Mouse (Mus musculus): ENCODE data around the gene Plxna2. TPM values are rescaled to one million over a fixed set of nuclear protein-coding genes. Genes with fewer than 3 reads are reported as not detected.

The Plxna2 gene
- polyA plus RNA-seq, 1 experiment = 34.7 TPM

DNA sequence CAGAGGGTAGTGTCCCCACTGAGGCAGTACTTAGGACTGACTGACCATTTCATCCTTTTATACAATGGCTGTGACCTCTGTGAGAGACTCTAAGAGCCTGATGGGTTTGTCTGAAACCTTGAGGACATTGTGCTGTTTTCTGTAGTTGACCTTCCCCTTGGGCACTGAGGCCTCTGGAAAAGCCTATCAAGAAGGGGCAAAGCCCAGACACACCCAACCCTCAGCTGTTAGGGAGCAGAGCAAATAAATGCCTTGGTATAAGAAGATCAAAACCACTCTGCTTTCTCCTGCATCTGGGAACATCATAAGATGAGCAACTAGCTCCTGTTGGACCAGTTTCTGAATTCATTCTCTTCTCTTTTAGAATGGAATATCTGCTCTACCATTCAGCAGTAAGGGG lies 191.6 kb downstream of the Plxna2 start:
- TF ChIP-seq CTCF (IDR thresholded peaks at IDR 0.05; ENCODE audit: extremely low read depth, insufficient read depth, low read length) (no peak), POLR2A (IDR thresholded peaks at IDR 0.05; ENCODE audit: extremely low read depth, insufficient read depth, low read length) (no peak)
- Histone ChIP-seq H3K4me1 (ENCODE audit: control insufficient read depth, insufficient read depth, low read length) (no peaks in the 10 kb centered on the region), H3K27ac (ENCODE audit: insufficient read depth, low read length) (no peak overlapping the region), H3K4me3 (ENCODE audit: insufficient read depth, low read length) (no peak overlapping the region)

- no peak overlapping the region for H3K27ac ChIP-seq (ENCODE audit: insufficient read depth, low read length)
- TF ChIP-seq CTCF (IDR thresholded peaks at IDR 0.05; ENCODE audit: extremely low read depth, insufficient read depth, low read length) = no peak
- no peak for TF ChIP-seq POLR2A (IDR thresholded peaks at IDR 0.05; ENCODE audit: extremely low read depth, insufficient read depth, low read length)
- no peak overlapping the region for H3K4me3 ChIP-seq (ENCODE audit: insufficient read depth, low read length)
- H3K4me1 ChIP-seq (ENCODE audit: control insufficient read depth, insufficient read depth, low read length) = no peaks in the 10 kb centered on the region
Observed at GRCm38 (mm10) chr1:194814187-194814586, 196.2 kb downstream of the Plxna2 start.

DNA sequence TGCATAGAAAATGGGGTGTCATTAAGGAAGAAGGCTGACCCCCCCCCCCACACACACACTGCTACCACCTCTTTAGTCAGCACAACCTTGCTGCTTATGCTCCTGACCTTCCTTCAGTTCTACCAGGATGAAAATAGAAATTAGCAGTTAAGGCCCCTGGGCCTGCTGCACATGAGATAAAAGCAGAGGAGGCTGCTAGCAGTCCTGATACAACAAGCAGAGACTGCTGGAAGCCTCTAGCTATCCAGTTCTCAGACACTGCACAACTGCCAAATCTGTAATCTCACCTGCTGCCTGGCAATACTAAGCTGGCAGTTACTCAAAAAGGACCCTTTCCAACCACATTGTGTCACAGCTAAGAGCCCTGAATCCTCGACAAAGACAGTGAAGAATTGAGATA lies 197.5 kb downstream of the Plxna2 start:
- Histone ChIP-seq H3K4me1 (ENCODE audit: control insufficient read depth, insufficient read depth, low read length) (no peaks in the 10 kb centered on the region), H3K4me3 (ENCODE audit: insufficient read depth, low read length) (no peak overlapping the region), H3K27ac (ENCODE audit: insufficient read depth, low read length) (no peak overlapping the region)
- no peak for TF ChIP-seq POLR2A (IDR thresholded peaks at IDR 0.05; ENCODE audit: extremely low read depth, insufficient read depth, low read length)
- TF ChIP-seq CTCF (IDR thresholded peaks at IDR 0.05; ENCODE audit: extremely low read depth, insufficient read depth, low read length) = no peak

DNA sequence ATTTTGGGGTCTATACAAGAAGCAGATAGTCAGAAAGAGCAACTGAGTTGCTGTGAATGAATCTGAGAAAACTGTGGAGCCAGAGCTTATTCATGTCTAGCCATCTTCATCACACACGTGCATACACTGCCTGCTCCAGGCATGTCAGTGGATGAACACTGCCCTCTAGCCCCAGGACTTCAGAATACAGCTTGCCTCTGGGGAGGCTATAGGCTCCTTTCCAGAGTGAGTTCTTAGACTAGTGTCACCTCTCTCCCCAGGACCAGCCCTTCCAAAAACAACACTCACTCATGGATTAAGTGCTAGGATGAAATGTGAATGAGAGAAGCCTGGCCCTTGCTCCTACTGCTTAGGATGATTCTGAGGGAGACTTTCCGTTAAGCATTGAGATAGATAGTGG lies 198.9 kb downstream of the Plxna2 start:
- no peak overlapping the region for H3K27ac ChIP-seq (ENCODE audit: insufficient read depth, low read length)
- H3K4me3 ChIP-seq (ENCODE audit: insufficient read depth, low read length) = no peak overlapping the region
- TF ChIP-seq CTCF (IDR thresholded peaks at IDR 0.05; ENCODE audit: extremely low read depth, insufficient read depth, low read length) (peak; percentile 96), POLR2A (IDR thresholded peaks at IDR 0.05; ENCODE audit: extremely low read depth, insufficient read depth, low read length) (no peak)
- H3K4me1 ChIP-seq (ENCODE audit: control insufficient read depth, insufficient read depth, low read length) = no peaks in the 10 kb centered on the region

DNA sequence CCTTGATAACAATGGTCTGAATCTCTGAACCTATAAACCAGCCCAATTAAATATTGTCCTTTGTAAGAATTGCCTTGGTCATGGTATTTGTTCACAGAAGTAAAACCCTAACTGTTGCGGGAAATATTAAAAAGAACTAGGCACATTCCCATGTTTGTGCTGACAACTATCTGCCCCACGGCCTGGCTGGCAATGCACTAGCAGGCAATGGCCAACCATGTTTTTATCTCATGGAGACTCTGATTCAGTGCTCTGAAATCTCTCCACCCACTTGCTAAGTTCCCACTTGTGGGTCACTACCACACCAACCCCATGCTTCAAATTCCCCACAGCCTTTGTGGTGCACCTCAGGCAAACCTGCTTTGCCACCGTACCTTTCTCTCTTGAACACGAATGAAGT lies 202.9 kb downstream of the Plxna2 start:
- TF ChIP-seq POLR2A (IDR thresholded peaks at IDR 0.05; ENCODE audit: extremely low read depth, insufficient read depth, low read length) (no peak), CTCF (IDR thresholded peaks at IDR 0.05; ENCODE audit: extremely low read depth, insufficient read depth, low read length) (no peak)
- H3K4me1 ChIP-seq (ENCODE audit: control insufficient read depth, insufficient read depth, low read length) = no peaks in the 10 kb centered on the region
- H3K4me3 ChIP-seq (ENCODE audit: insufficient read depth, low read length) = no peak overlapping the region
- H3K27ac ChIP-seq (ENCODE audit: insufficient read depth, low read length) = no peak overlapping the region

- no peak overlapping the region for H3K4me3 ChIP-seq (ENCODE audit: insufficient read depth, low read length)
- no peaks in the 10 kb centered on the region for H3K4me1 ChIP-seq (ENCODE audit: control insufficient read depth, insufficient read depth, low read length)
- TF ChIP-seq POLR2A (IDR thresholded peaks at IDR 0.05; ENCODE audit: extremely low read depth, insufficient read depth, low read length) (no peak), CTCF (IDR thresholded peaks at IDR 0.05; ENCODE audit: extremely low read depth, insufficient read depth, low read length) (no peak)
- no peak overlapping the region for H3K27ac ChIP-seq (ENCODE audit: insufficient read depth, low read length)
Observed at GRCm38 (mm10) chr1:194821721-194822120, 203.7 kb downstream of the Plxna2 start.

DNA sequence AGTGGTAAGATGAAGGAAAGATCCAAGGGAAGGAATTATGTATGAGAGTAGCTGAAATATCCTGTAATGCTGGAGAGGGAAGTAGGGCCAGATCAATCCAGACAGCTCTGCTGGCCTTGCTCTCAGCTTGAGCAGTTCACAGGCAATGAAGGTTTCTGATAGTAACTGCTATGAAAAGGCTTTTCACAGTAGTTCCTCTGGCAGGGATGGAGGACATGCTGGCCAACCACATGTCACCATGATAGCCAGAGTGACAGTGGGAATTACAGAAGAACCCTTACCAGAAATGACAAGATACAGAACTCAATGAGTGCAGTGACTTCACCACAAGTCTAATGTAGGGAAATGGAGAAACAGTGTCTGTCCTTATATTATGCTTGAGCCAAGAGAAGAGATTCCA lies 210.3 kb downstream of the Plxna2 start:
- H3K4me3 ChIP-seq (ENCODE audit: insufficient read depth, low read length) = no peak overlapping the region
- H3K27ac ChIP-seq (ENCODE audit: insufficient read depth, low read length) = no peak overlapping the region
- H3K4me1 ChIP-seq (ENCODE audit: control insufficient read depth, insufficient read depth, low read length) = no peaks in the 10 kb centered on the region
- TF ChIP-seq CTCF (IDR thresholded peaks at IDR 0.05; ENCODE audit: extremely low read depth, insufficient read depth, low read length) (no peak), POLR2A (IDR thresholded peaks at IDR 0.05; ENCODE audit: extremely low read depth, insufficient read depth, low read length) (no peak)

GRCm38 (mm10) chr1:194835238-194835637 lies 217.2 kb downstream of the Plxna2 start:
- no peak overlapping the region for H3K4me3 ChIP-seq (ENCODE audit: insufficient read depth, low read length)
- no peak for TF ChIP-seq POLR2A (IDR thresholded peaks at IDR 0.05; ENCODE audit: extremely low read depth, insufficient read depth, low read length)
- TF ChIP-seq CTCF (IDR thresholded peaks at IDR 0.05; ENCODE audit: extremely low read depth, insufficient read depth, low read length) = no peak
- H3K4me1 ChIP-seq (ENCODE audit: control insufficient read depth, insufficient read depth, low read length) = no peaks in the 10 kb centered on the region
- H3K27ac ChIP-seq (ENCODE audit: insufficient read depth, low read length) = no peak overlapping the region

- Histone ChIP-seq H3K27ac (ENCODE audit: insufficient read depth, low read length) (no peak overlapping the region), H3K4me3 (ENCODE audit: insufficient read depth, low read length) (no peak overlapping the region)
- TF ChIP-seq POLR2A (IDR thresholded peaks at IDR 0.05; ENCODE audit: extremely low read depth, insufficient read depth, low read length) = no peak
- no peak for TF ChIP-seq CTCF (IDR thresholded peaks at IDR 0.05; ENCODE audit: extremely low read depth, insufficient read depth, low read length)
Observed at GRCm38 (mm10) chr1:194836182-194836581, 218.2 kb downstream of the Plxna2 start.

GRCm38 (mm10) chr1:194836671-194837070 lies 218.7 kb downstream of the Plxna2 start:
- no peaks in the 10 kb centered on the region for H3K4me1 ChIP-seq (ENCODE audit: control insufficient read depth, insufficient read depth, low read length)
- no peak overlapping the region for H3K27ac ChIP-seq (ENCODE audit: insufficient read depth, low read length)
- no peak for TF ChIP-seq CTCF (IDR thresholded peaks at IDR 0.05; ENCODE audit: extremely low read depth, insufficient read depth, low read length)
- TF ChIP-seq POLR2A (IDR thresholded peaks at IDR 0.05; ENCODE audit: extremely low read depth, insufficient read depth, low read length) = no peak
- H3K4me3 ChIP-seq (ENCODE audit: insufficient read depth, low read length) = no peak overlapping the region

More at GRCm38 (mm10) chr1:194836182-194836581, 218.2 kb downstream of the Plxna2 start:
- H3K4me1 ChIP-seq (ENCODE audit: control insufficient read depth, insufficient read depth, low read length) = no peaks in the 10 kb centered on the region

All from cortical plate, adult 2 months (tissue).